Mouse (Mus musculus): ENCODE measurements around the gene S1pr4.

- no peak for TF ChIP-seq EP300 (IDR thresholded peaks at IDR 0.05; ENCODE audit: insufficient read depth, low read depth, low read length)
- TF ChIP-seq CTCF (IDR thresholded peaks at IDR 0.05), result no peak
Observed at GRCm38 (mm10) chr10:81500032-81500431, at the start of gene S1pr4.
